Mouse (Mus musculus) kidney, embryonic 14.5 days (tissue): ENCODE measurements around the gene Sytl2. TPM values are rescaled to one million over a fixed set of nuclear protein-coding genes. Genes with fewer than 3 reads are reported as not detected.

Experiments used
- ATAC-seq: fragments of 200-750 bp; cut with Nextera tagmentation; 2 replicates; pipeline ENCODE4 v1.8.0; 2017; ENCODE audit warnings: moderate number of reproducible peaks, mild to moderate bottlenecking, moderate TSS enrichment, moderate library complexity; ENCODE audit not compliant: low FRiP score, low TSS enrichment
- H3K27ac ChIP-seq: fragments of 300-500 bp; sonication (generic); 2 replicates; pipeline ENCODE4 v1.5.1; 2014; ENCODE audit warnings: low read depth, mild to moderate bottlenecking, low read length, moderate library complexity, mixed read lengths
- H3K27me3 ChIP-seq: fragments of 300-500 bp; sonication (generic); 2 replicates; pipeline ENCODE4 v1.6.1; 2014; ENCODE audit warnings: mild to moderate bottlenecking, low read length; ENCODE audit not compliant: control insufficient read depth, insufficient read depth
- H3K36me3 ChIP-seq: fragments of 300-500 bp; sonication (generic); 2 replicates; pipeline ENCODE4 v1.6.1; 2014; ENCODE audit warnings: low read length, mixed read lengths; ENCODE audit not compliant: control insufficient read depth, insufficient read depth
- H3K4me1 ChIP-seq: fragments of 300-500 bp; sonication (generic); 2 replicates; pipeline ENCODE4 v1.6.1; 2014; ENCODE audit warnings: low read length, mixed read lengths; ENCODE audit not compliant: control insufficient read depth, insufficient read depth
- H3K4me2 ChIP-seq: fragments of 300-500 bp; sonication (generic); replicated peaks from 2 replicates; pipeline ENCODE4 v1.6.1; 2014; ENCODE audit warnings: low read depth, mild to moderate bottlenecking, low read length
- H3K4me3 ChIP-seq: fragments of 300-500 bp; sonication (generic); 2 replicates; pipeline ENCODE4 v1.5.1; 2014; ENCODE audit warnings: mild to moderate bottlenecking, low read length
- H3K9ac ChIP-seq: fragments of 300-500 bp; sonication (generic); 2 replicates; pipeline ENCODE4 v1.6.1; 2014; ENCODE audit warnings: low read depth, mild to moderate bottlenecking, low read length, moderate library complexity
- H3K9me3 ChIP-seq: fragments of 300-500 bp; sonication (generic); 2 replicates; pipeline ENCODE4 v1.6.1; 2016; ENCODE audit warnings: low read length; ENCODE audit not compliant: control insufficient read depth
- WGBS: fragments of 180-500 bp; shearing (Covaris S2); extraction: QIAGEN DNeasy Blood & Tissue Kit; methylation state at CpG from one replicate; pipeline ENCODE4 v1.1.7; 2014; 5-methylcytosine and 5-hydroxymethylcytosine counted together
- polyA plus RNA-seq: library from polyadenylated mRNA; unstranded; fragments of >200 nt; fragmentation: Nextera tagmentation; extraction: Ambion mirVana; gene quantifications from 2 replicates; pipeline ENCODE4 v1.2.1, GENCODE M21; 2014

The Sytl2 gene
- polyA plus RNA-seq, 1 experiment from 2014 or later, result 9.2 TPM

DNA sequence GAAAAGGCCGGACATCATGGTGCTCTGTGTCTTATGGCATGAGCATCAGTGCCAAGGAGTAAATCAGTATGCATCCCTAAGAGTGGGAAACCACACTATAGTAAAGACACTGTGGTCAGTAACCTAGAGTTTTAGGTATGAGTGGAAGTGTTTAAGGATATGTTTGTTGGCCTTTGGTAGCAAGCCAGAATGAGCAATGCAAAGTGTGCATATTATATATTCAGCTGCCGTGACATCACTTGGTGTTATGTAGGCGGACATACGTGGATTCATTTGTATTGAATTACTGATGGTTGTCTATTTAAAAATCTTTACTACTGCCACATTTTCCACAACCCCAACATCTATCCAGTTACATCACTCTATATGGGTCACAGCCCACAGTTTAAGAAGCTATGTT, 23.1 kb downstream of the Sytl2 start:
- no peaks in the 10 kb centered on the region for H3K27me3 ChIP-seq
- no peaks in the 10 kb centered on the region for H3K36me3 ChIP-seq
- H3K9me3 ChIP-seq, result no peaks in the 10 kb centered on the region
- H3K4me2 ChIP-seq, result no peak overlapping the region
- H3K9ac ChIP-seq, result no peak overlapping the region
- ATAC-seq, result no peak
- H3K4me1 ChIP-seq, result no peaks in the 10 kb centered on the region
- WGBS, result 92% methylated on average over 4 of the region's 4 CpGs
- no peak overlapping the region for H3K4me3 ChIP-seq
- no peak overlapping the region for H3K27ac ChIP-seq

DNA sequence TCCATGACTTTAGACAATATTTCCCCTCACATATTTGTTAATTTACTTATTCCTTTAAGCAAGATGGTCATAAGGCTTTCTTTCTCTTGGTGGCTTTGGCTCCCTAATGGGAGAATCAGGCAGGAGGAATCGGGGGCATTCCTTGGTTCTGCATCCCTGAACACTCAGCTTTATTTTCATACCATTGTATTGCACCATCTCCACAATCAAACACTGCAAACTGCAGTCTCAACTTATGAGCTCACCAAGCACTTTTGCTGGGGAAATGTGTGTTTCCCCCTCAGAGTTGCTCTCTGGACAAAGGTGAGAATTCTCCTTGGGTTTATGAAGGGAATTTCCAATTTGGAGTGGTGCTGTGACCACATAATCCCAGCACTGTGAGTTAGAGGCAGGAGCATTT, 28.1 kb downstream of the Sytl2 start:
- Histone ChIP-seq H3K36me3 (no peaks in the 10 kb centered on the region), H3K4me1 (no peaks in the 10 kb centered on the region), H3K27ac (no peak overlapping the region), H3K4me2 (no peak overlapping the region), H3K9ac (no peak overlapping the region), H3K27me3 (no peaks in the 10 kb centered on the region), H3K9me3 (no peaks in the 10 kb centered on the region), H3K4me3 (no peak overlapping the region)
- no peak for ATAC-seq
- WGBS, result 84% methylated on average over 1 of the region's 1 CpGs

DNA sequence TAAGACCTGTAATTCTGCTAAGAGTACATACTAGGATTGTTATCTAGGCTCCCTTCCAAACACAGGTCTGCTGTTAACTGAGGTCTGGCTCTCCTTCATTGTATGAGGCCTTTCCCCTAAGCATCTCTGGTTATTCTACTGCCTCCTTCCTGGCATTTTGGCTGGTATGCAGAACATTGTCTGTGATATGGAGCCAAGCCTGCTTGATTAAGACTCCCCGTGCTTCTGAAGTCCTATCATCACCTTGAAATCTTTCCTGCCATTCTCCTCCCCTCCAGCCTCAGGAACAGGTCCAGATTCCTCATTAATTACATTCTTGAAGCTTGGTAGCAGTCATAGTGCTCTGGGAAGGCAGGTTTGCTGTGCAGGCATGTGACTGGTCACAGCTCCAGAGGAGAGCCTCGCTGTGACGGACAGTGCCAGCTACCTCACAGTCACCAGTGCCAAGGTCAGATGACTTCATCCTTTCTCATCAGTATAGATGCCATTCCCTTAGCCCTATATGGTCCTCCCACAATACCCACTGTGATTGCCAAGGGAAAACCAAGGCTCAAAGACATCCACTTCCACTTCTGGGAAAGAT, 30.5 kb downstream of the Sytl2 start:
- Histone ChIP-seq H3K4me1 (no peaks in the 10 kb centered on the region), H3K4me3 (no peak overlapping the region), H3K27ac (no peak overlapping the region), H3K36me3 (no peaks in the 10 kb centered on the region), H3K9me3 (no peaks in the 10 kb centered on the region), H3K27me3 (no peaks in the 10 kb centered on the region), H3K9ac (no peak overlapping the region), H3K4me2 (no peak overlapping the region)
- no peak for ATAC-seq
- 79% methylated on average over 3 of the region's 3 CpGs for WGBS

DNA sequence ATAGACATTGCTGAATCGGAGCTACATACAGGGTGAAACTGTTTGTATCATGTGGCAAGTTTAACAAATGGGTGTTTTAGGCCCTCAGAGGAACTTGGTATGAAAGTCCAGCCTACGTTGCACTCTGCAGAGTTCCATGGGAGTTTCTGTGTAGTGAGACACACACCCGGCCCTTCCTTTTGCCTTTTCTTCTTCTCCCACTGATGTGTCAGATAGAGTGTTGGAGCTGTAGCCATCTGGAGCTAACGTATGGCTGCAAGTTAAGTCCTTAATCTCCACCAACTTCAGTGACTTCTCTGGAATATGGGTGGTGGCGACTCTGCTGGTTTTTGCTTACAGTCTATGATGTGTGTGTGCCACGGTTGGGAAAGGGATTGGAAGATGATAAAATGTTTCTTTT, 32.3 kb downstream of the Sytl2 start:
- Histone ChIP-seq H3K9me3 (no peaks in the 10 kb centered on the region), H3K27ac (no peak overlapping the region), H3K36me3 (no peaks in the 10 kb centered on the region), H3K4me1 (no peaks in the 10 kb centered on the region), H3K4me2 (no peak overlapping the region), H3K27me3 (no peaks in the 10 kb centered on the region), H3K4me3 (no peak overlapping the region), H3K9ac (no peak overlapping the region)
- WGBS, result 86% methylated on average over 6 of the region's 6 CpGs
- no peak for ATAC-seq

DNA sequence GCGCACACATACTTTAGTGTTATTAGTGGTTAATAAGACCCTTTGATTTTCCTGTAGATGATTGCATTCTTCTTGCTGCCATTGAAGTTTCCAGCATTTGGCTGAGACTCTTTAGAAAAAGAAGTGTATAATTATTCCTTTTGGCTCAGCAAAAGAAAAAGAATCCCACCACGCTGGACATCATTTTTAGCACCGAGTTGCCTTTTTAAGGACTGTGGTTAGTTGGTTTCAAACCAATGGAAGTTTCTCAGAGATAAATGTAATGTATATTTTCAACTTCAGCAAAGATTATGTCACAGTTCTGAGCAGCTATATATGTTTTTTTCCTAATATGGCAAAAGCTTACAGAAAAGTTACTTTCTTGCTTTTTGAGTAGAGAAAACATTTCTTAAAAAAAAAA, 32.8 kb downstream of the Sytl2 start:
- H3K9ac ChIP-seq, result no peak overlapping the region
- 93% methylated on average over 3 of the region's 3 CpGs for WGBS

DNA sequence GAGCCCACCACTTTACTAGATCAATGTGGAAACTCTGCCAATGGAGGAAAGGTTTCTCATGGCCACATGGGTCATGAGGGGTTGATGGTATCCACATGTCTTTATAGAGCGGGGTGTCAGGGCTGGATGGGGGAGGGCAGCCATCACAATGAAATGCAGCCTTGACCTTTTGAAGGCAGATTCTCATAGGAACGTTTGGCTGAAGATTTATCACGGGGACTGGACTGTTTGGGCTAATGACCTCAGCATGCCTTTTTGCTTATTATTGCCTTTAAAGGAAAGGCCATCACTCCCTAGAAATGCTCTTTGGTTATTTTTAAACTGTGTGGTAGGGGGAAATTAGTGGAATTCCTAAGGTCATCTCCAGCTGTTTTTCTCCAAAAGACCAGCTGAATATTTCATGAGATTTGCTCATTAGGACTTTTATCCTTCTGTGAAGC, 33.7 kb downstream of the Sytl2 start:
- no peak overlapping the region for H3K4me2 ChIP-seq
- 29% methylated on average over 3 of the region's 3 CpGs for WGBS
- H3K4me3 ChIP-seq, result no peak overlapping the region
- H3K36me3 ChIP-seq, result no peaks in the 10 kb centered on the region
- no peaks in the 10 kb centered on the region for H3K4me1 ChIP-seq
- no peak overlapping the region for H3K27ac ChIP-seq
- no peaks in the 10 kb centered on the region for H3K27me3 ChIP-seq
- no peaks in the 10 kb centered on the region for H3K9me3 ChIP-seq
- peak; percentile 46; the same call in 1 of the 2 replicates for ATAC-seq
- H3K9ac ChIP-seq, result no peak overlapping the region

More for the DNA sequence above, 32.8 kb downstream of the Sytl2 start:
- no peak overlapping the region for H3K4me2 ChIP-seq
- no peak for ATAC-seq
- H3K9me3 ChIP-seq, result no peaks in the 10 kb centered on the region
- H3K4me1 ChIP-seq, result no peaks in the 10 kb centered on the region
- no peaks in the 10 kb centered on the region for H3K36me3 ChIP-seq
- no peak overlapping the region for H3K27ac ChIP-seq
- H3K27me3 ChIP-seq, result no peaks in the 10 kb centered on the region
- H3K4me3 ChIP-seq, result no peak overlapping the region

DNA sequence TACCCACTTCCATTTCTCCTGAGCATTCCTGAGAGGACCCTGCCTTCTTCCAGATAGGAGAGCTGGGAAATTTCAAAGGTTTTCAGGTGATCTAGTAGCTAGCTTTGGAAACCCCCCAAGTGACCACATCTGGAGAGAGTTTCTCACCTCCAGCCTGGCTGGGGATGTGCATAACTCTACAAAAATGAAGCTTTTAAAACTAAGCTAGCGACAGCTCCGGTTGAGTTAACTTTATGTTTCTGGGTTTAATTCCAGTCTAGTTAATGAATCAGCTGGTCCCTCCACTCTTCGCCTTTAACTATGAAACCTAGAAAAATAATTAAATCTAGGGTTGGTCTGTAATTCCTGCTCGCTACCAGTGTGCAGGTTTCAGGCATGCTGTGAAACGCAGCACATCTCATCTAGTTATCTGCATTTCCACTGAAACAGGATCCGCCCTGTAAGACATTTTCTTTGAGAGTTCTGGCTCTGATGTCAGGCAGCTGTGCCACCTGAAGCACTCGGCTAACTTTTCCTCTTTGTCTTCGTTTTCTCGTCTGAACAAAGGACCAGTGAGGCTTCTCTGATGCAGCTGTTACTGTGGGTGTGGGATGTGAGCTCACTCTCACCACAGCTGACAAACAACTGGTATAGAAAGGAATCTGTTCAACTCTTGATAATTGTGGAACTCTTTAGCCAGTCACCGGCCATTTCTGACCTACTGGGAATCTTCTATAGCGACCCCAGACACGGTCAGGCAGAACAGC, 39.3 kb downstream of the Sytl2 start:
- H3K27ac ChIP-seq, result no peak overlapping the region
- 46% methylated on average over 12 of the region's 12 CpGs for WGBS
- no peak overlapping the region for H3K9ac ChIP-seq
- H3K9me3 ChIP-seq, result no peaks in the 10 kb centered on the region
- H3K36me3 ChIP-seq, result no peaks in the 10 kb centered on the region
- H3K4me3 ChIP-seq, result no peak overlapping the region
- peak; percentile 69; the same call in 1 of the 2 replicates for ATAC-seq
- H3K27me3 ChIP-seq, result no peaks in the 10 kb centered on the region
- H3K4me2 ChIP-seq, result no peak overlapping the region
- no peaks in the 10 kb centered on the region for H3K4me1 ChIP-seq

DNA sequence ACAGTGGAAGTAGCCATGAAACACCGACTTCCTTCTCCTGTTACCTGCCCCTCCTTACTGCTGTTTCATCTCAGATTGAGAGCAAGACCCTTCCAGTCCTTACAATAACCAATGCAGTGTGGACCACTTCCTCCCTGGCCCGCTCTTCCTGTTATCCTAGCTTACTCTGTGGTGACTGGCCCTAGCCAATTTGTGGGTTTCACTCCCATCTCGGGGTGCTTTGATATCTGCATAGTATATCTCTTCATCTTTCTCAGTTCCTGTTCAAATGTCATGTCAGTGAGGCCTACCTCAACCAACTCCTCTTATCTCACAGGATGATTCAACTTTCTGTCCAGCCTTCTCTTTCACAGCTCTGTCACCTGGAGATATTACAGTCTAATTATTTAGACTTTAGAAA, 42.9 kb downstream of the Sytl2 start:
- Histone ChIP-seq H3K27ac (no peak overlapping the region), H3K36me3 (no peaks in the 10 kb centered on the region), H3K9me3 (no peaks in the 10 kb centered on the region), H3K27me3 (no peaks in the 10 kb centered on the region), H3K4me2 (no peak overlapping the region), H3K4me3 (no peak overlapping the region), H3K4me1 (no peaks in the 10 kb centered on the region), H3K9ac (no peak overlapping the region)
- 80% methylated on average over 3 of the region's 3 CpGs for WGBS
- ATAC-seq, result no peak

DNA sequence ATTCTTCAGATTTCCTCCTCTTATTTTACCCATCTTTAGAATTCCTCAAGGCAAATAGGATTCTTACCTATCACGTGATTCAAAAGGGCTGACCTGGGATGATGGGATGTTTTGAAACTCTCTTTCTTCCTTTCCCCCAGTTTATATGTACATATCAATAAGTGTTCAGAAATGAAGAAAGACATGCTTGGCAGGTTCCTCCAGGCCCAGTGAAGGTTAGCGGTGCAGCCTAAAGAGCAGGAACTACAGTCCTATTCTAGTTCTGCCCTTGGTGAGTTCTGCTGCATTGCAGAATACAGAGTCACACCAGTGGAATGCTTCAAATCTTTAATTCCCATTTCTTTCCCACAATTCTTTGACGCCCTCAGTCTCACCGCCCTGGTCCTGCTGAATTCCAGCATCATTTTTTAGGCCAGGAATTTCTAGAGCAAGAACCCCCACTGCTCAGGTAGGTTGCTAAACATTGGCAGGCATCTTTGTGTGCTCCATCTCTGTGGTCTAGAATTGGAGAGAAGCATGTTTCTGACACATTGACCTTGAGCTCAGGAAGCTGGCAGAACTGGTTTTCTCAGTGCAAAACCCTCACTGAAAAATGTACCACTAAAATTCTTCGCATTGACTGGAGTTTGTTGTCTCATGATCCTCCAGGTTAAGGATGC, 45.9 kb downstream of the Sytl2 start:
- ATAC-seq, result no peak
- Histone ChIP-seq H3K36me3 (no peaks in the 10 kb centered on the region), H3K9me3 (no peaks in the 10 kb centered on the region)

More for the DNA sequence above, 45.9 kb downstream of the Sytl2 start:
- H3K4me1 ChIP-seq, result no peaks in the 10 kb centered on the region
- H3K4me2 ChIP-seq, result no peak overlapping the region
- WGBS, result 84% methylated on average over 5 of the region's 5 CpGs
- no peaks in the 10 kb centered on the region for H3K27me3 ChIP-seq
- H3K9ac ChIP-seq, result no peak overlapping the region
- H3K4me3 ChIP-seq, result no peak overlapping the region
- H3K27ac ChIP-seq, result no peak overlapping the region
